Mouse (Mus musculus) embryo, embryonic 10 days (tissue): ENCODE data around the gene Mboat2.

Experiments
- DNase-seq: peaks from one replicate; pipeline ENCODE4 v3.0.0-alpha.2; 2015; ENCODE audit warnings: low spot score

Mboat2 gene

GRCm38 (mm10) chr12:24863762-24864161 lies 33.1 kb downstream of the Mboat2 start:
- DNase-seq = no peak

GRCm38 (mm10) chr12:24866645-24867044 lies 36.0 kb downstream of the Mboat2 start:
- no peak for DNase-seq

- DNase-seq = no peak
Measured at GRCm38 (mm10) chr12:24868694-24869093, 38.0 kb downstream of the Mboat2 start.

- no peak for DNase-seq
Measured at GRCm38 (mm10) chr12:24869231-24869630, 38.6 kb downstream of the Mboat2 start.

GRCm38 (mm10) chr12:24870901-24871300 lies 40.2 kb downstream of the Mboat2 start:
- peak; percentile 53 for DNase-seq

GRCm38 (mm10) chr12:24872264-24872663 lies 41.6 kb downstream of the Mboat2 start:
- DNase-seq = no peak

- peak; percentile 19 for DNase-seq
Measured at GRCm38 (mm10) chr12:24872689-24873088, 42.0 kb downstream of the Mboat2 start.

GRCm38 (mm10) chr12:24875908-24876307 lies 45.2 kb downstream of the Mboat2 start:
- DNase-seq = no peak

GRCm38 (mm10) chr12:24877231-24877630 lies 46.6 kb downstream of the Mboat2 start:
- peak; percentile 12 for DNase-seq

GRCm38 (mm10) chr12:24878090-24878489 lies 47.4 kb downstream of the Mboat2 start:
- no peak for DNase-seq

- peak; percentile 23 for DNase-seq
Measured at GRCm38 (mm10) chr12:24878735-24879362, 48.2 kb downstream of the Mboat2 start.

- no peak for DNase-seq
Measured at GRCm38 (mm10) chr12:24879613-24880029, 48.9 kb downstream of the Mboat2 start.

- DNase-seq = no peak
Measured at GRCm38 (mm10) chr12:24883279-24883678, 52.6 kb downstream of the Mboat2 start.

GRCm38 (mm10) chr12:24886800-24887199 lies 56.1 kb downstream of the Mboat2 start:
- no peak for DNase-seq

- DNase-seq = no peak
Measured at GRCm38 (mm10) chr12:24889371-24890051, 58.8 kb downstream of the Mboat2 start.

GRCm38 (mm10) chr12:24890158-24890557 lies 59.5 kb downstream of the Mboat2 start:
- DNase-seq = no peak

GRCm38 (mm10) chr12:24890684-24891459 lies 60.2 kb downstream of the Mboat2 start:
- DNase-seq = no peak

GRCm38 (mm10) chr12:24892536-24892935 lies 61.9 kb downstream of the Mboat2 start:
- no peak for DNase-seq

- DNase-seq = peak; percentile 74
Measured at GRCm38 (mm10) chr12:24893777-24894468, 63.2 kb downstream of the Mboat2 start.

GRCm38 (mm10) chr12:24895352-24895751 lies 64.7 kb downstream of the Mboat2 start:
- no peak for DNase-seq

GRCm38 (mm10) chr12:24897354-24897753 lies 66.7 kb downstream of the Mboat2 start:
- DNase-seq = no peak

GRCm38 (mm10) chr12:24898226-24898625 lies 67.5 kb downstream of the Mboat2 start:
- DNase-seq = no peak
